Mouse (Mus musculus): ENCODE data around the gene Cgnl1.

- TF ChIP-seq CTCF (IDR thresholded peaks at IDR 0.05; ENCODE audit: low read depth) (no peak), EP300 (IDR thresholded peaks at IDR 0.05; ENCODE audit: low read depth) (no peak)
These were observed 96.9 kb downstream of the Cgnl1 start for GRCm38 (mm10) chr9:71674476-71674875.

All from liver, postnatal 0 days (tissue).